Mouse (Mus musculus) lung, embryonic 14.5 days (tissue): ENCODE results near the gene Fryl. TPM values are rescaled to one million over a fixed set of nuclear protein-coding genes. Genes with fewer than 3 reads are reported as not detected.
A peak's percentile ranks its signal among the peaks of the same experiment; 100 is the strongest.

Experiments
- ATAC-seq: fragments of 200-750 bp; cut with Nextera tagmentation; 2 replicates; pipeline ENCODE4 v1.8.0; 2017; ENCODE audit warnings: mild to moderate bottlenecking, moderate TSS enrichment, moderate library complexity; ENCODE audit not compliant: insufficient read depth
- DNase-seq: peaks from one replicate; pipeline ENCODE4 v3.0.0-alpha.2; 2015
- H3K27ac ChIP-seq: fragments of 300-500 bp; sonication (generic); 2 replicates; pipeline ENCODE4 v1.5.1; 2014; ENCODE audit warnings: low read depth, mild to moderate bottlenecking, moderate library complexity
- H3K27me3 ChIP-seq: fragments of 300-500 bp; sonication (generic); 2 replicates; pipeline ENCODE4 v1.6.1; 2014; ENCODE audit warnings: low read length, control low read depth; ENCODE audit not compliant: insufficient read depth
- H3K36me3 ChIP-seq: fragments of 300-500 bp; sonication (generic); 2 replicates; pipeline ENCODE4 v1.6.1; 2014; ENCODE audit warnings: control low read depth; ENCODE audit not compliant: insufficient read depth
- H3K4me1 ChIP-seq: fragments of 300-500 bp; sonication (generic); 2 replicates; pipeline ENCODE4 v1.6.1; 2014; ENCODE audit warnings: antibody characterized with exemption, control low read depth; ENCODE audit not compliant: insufficient read depth
- H3K4me2 ChIP-seq: fragments of 300-500 bp; sonication (generic); 2 replicates; pipeline ENCODE4 v1.6.1; 2014; ENCODE audit warnings: mild to moderate bottlenecking
- H3K4me3 ChIP-seq: fragments of 300-500 bp; sonication (generic); 2 replicates; pipeline ENCODE4 v1.5.1; 2014; ENCODE audit warnings: low read depth, low read length
- H3K9ac ChIP-seq: fragments of 300-500 bp; sonication (generic); 2 replicates; pipeline ENCODE4 v1.6.1; 2014
- H3K9me3 ChIP-seq: fragments of 300-500 bp; sonication (generic); 2 replicates; pipeline ENCODE4 v1.6.1; 2016; ENCODE audit warnings: low read depth, low read length, control low read depth
- CTCF ChIP-seq: IDR thresholded peaks from 2 replicates; pipeline ENCODE4 v1.5.1; 2016; ENCODE audit warnings: antibody characterized with exemption, low read depth
- WGBS: fragments of 180-500 bp; shearing (Covaris S2); extraction: QIAGEN DNeasy Blood & Tissue Kit; methylation state at CpG from one replicate; pipeline ENCODE4 v1.1.7; 2014; 5-methylcytosine and 5-hydroxymethylcytosine counted together
- polyA plus RNA-seq: library from polyadenylated mRNA; unstranded; fragments of >200 nt; fragmentation: Nextera tagmentation; extraction: Ambion mirVana; gene quantifications from 2 replicates; pipeline ENCODE4 v1.2.1, GENCODE M21; 2014

Fryl gene
- polyA plus RNA-seq, 1 experiment from 2014 or later, result 22.6 TPM

DNA sequence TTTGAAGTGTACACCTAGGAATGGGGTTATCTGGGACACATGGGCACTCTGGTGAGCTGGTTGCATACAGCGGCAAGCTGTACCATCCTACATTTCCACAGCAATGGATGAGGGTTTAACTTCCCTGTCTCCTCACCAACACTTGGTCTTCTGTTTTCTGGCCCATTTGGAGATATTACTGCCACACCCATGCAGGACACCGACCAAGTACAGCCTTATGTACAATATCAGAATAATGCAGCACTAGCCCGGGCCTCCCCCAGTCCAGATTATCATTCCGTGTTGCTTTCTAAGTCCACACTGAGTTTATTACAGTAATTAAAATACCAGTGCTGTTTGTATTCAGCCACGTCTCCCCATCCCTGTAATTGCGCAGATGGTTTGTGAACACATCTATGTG is 10.0 kb downstream of the Fryl start:
- no peaks in the 10 kb centered on the region for H3K4me1 ChIP-seq
- H3K9me3 ChIP-seq, result no peaks in the 10 kb centered on the region
- ATAC-seq (no peak), DNase-seq (no peak)
- no peaks in the 10 kb centered on the region for H3K27me3 ChIP-seq
- no peak overlapping the region for H3K9ac ChIP-seq
- H3K27ac ChIP-seq, result no peak overlapping the region
- H3K36me3 ChIP-seq, result 0 out of 2 replicates have a peak, but pooled peaks cover 3% of the 10 kb centered on the region
- no peak overlapping the region for H3K4me2 ChIP-seq
- 86% methylated on average over 6 of the region's 6 CpGs for WGBS
- no peak overlapping the region for H3K4me3 ChIP-seq
- TF ChIP-seq CTCF, result no peak

DNA sequence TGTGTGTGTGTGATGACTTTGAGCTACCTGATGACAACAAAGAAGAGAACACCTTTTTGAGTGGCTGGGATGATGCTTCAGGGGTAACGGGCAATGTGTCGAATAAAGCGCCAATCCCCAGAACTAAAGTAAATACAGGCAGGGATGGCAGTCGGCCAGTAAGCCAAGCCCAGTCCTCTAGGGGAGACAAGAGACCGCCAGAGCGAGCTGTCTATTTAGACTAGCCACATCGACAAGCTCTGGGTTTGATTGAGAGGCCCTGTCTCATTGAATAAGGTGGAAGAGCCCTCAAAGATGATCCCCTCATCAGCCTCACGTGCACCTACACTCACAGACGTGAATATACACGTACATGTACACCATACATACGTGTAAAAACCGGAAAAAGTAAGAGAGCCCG is 12.0 kb downstream of the Fryl start:
- ATAC-seq, result peak; percentile 38; the same call in 1 of the 2 replicates
- peak; percentile 83 for DNase-seq

DNA sequence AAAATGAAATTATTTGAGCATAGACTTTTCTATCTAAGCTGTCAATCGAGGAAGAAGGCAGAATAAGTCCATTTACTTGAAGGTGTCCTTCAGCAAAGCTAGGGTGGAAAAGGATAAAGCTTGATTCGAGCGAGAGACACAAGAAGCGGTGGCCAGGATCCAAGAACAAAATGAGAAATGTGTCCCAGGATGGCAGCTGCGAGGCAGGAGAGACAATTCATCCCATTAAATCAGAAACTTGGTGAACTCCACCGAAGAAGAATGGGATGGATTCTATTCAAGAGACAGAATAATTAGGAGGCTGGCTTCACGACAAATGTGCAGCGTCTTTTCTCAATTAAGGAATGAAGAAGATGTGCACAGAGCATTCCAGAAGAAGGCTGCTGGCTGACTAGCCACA is 14.5 kb downstream of the Fryl start:
- no peak overlapping the region for H3K4me3 ChIP-seq

More for the DNA sequence above, 12.0 kb downstream of the Fryl start:
- TF ChIP-seq CTCF, result no peak
- H3K36me3 ChIP-seq, result 0 out of 2 replicates have a peak, but pooled peaks cover 3% of the 10 kb centered on the region
- no peak overlapping the region for H3K27ac ChIP-seq
- H3K27me3 ChIP-seq, result no peaks in the 10 kb centered on the region
- no peaks in the 10 kb centered on the region for H3K4me1 ChIP-seq
- no peaks in the 10 kb centered on the region for H3K9me3 ChIP-seq
- no peak overlapping the region for H3K9ac ChIP-seq
- 51% methylated on average over 13 of the region's 13 CpGs for WGBS
- H3K4me3 ChIP-seq, result no peak overlapping the region
- H3K4me2 ChIP-seq, result 0 out of 2 replicates have a peak overlapping the region, but pooled peaks have one; percentile 15

DNA sequence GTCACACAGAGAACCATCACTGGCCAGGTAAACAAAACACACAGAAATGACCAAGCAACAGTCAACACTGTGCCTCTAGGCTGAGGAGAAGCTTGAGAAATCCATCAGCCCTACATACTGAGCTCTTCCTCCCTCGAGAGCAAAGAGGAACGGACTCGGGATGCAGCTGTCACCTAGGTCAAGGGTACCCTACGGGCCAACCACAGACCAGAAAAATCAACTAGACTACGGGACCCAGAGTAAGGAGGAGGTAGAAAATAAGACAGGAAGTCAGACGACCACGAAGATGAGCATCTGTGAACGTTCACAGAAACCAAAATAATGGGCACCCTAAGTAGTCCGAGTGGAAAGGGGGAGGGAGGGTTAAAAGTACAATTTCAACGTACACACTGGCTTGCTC is 15.1 kb downstream of the Fryl start:
- Histone ChIP-seq H3K9ac (no peak overlapping the region), H3K4me1 (no peaks in the 10 kb centered on the region), H3K9me3 (no peaks in the 10 kb centered on the region), H3K4me3 (no peak overlapping the region), H3K27me3 (no peaks in the 10 kb centered on the region), H3K36me3 (no peaks in the 10 kb centered on the region), H3K27ac (no peak overlapping the region), H3K4me2 (no peak overlapping the region)
- WGBS, result 71% methylated on average over 10 of the region's 10 CpGs
- no peak for TF ChIP-seq CTCF
- ATAC-seq (no peak), DNase-seq (no peak)

More for the DNA sequence above, 14.5 kb downstream of the Fryl start:
- Histone ChIP-seq H3K27ac (no peak overlapping the region), H3K9me3 (no peaks in the 10 kb centered on the region), H3K4me1 (no peaks in the 10 kb centered on the region), H3K9ac (no peak overlapping the region), H3K36me3 (no peaks in the 10 kb centered on the region), H3K27me3 (no peaks in the 10 kb centered on the region), H3K4me2 (no peak overlapping the region)
- ATAC-seq (no peak), DNase-seq (no peak)
- no peak for TF ChIP-seq CTCF
- 69% methylated on average over 8 of the region's 8 CpGs for WGBS

DNA sequence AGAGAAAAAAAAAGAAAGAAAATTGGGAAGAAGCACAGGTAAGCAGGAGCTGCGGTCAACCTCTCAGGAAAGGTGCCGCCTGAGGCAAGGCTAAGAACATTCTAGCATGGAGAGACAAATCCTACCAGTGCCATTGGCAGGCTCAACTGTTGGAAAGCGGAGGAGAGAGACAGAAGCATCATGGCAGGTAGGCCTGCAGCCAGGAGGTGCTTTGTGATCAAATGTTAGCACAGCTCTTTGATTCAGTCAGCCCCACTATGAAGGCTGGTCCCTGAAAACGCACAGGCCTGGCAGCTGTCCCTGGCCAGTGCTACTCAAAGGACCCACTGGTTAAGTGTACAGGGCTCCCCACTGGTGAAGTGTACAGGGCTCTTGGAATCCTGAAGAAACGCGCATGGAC is 16.0 kb downstream of the Fryl start:
- Histone ChIP-seq H3K4me2 (no peak overlapping the region), H3K9ac (no peak overlapping the region), H3K4me1 (no peaks in the 10 kb centered on the region), H3K27ac (no peak overlapping the region), H3K27me3 (no peaks in the 10 kb centered on the region), H3K9me3 (no peaks in the 10 kb centered on the region), H3K4me3 (no peak overlapping the region), H3K36me3 (no peaks in the 10 kb centered on the region)
- DNase-seq, result no peak
- WGBS, result 91% methylated on average over 6 of the region's 6 CpGs
- no peak for TF ChIP-seq CTCF
- no peak for ATAC-seq

DNA sequence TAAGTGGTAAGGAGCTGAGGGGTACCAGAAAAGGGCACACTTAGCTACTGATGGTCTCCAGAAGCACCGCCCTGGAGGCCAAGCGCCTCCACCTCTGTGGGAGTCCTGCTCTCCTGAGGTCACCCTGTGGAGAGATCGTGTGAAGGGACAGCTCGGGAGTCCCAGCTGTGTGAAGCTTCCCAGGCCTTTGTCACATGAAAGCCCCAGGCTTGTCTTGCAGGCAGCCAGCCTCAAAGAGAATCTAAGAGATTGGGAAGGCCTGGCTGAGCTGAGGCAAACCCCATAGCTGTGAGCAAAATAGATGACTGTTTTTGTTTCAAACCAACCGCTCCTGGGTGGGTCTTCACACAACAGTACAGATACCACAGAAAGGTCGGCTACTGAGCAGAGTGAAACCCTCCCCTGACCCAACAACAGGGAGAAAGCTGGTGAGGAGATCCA is 19.5 kb downstream of the Fryl start:
- TF ChIP-seq CTCF, result no peak
- no peaks in the 10 kb centered on the region for H3K36me3 ChIP-seq
- H3K4me3 ChIP-seq, result no peak overlapping the region
- H3K9ac ChIP-seq, result no peak overlapping the region
- no peaks in the 10 kb centered on the region for H3K9me3 ChIP-seq
- H3K4me2 ChIP-seq, result no peak overlapping the region
- H3K4me1 ChIP-seq, result peaks cover 12% of the 10 kb centered on the region
- no peak for DNase-seq
- H3K27me3 ChIP-seq, result no peaks in the 10 kb centered on the region
- no peak overlapping the region for H3K27ac ChIP-seq
- 42% methylated on average over 6 of the region's 6 CpGs for WGBS
- no peak for ATAC-seq

DNA sequence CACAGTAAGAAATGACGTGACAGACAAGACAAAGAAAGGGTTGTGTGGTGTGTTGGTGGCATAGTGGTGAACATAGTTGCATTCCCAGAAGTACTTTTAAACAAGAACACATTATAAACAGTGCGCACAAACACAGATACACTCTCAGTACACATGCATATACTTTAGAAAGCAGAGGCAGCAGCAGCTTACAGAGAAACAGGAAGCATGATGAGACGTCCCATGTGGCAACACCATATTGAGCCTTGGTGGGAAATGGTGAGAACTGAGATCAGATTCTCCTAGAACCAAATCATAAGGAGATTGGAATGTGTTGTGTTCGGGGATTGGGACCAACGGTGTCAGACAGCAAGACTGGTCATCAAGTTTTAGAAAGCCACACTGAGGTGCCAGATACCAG is 21.2 kb downstream of the Fryl start:
- no peak overlapping the region for H3K9ac ChIP-seq
- H3K36me3 ChIP-seq, result no peaks in the 10 kb centered on the region
- peaks cover 12% of the 10 kb centered on the region for H3K4me1 ChIP-seq
- no peak overlapping the region for H3K4me3 ChIP-seq
- H3K4me2 ChIP-seq, result no peak overlapping the region
- no peak for DNase-seq
- no peak for ATAC-seq
- no peaks in the 10 kb centered on the region for H3K9me3 ChIP-seq
- TF ChIP-seq CTCF, result no peak
- WGBS, result 77% methylated on average over 5 of the region's 5 CpGs
- no peak overlapping the region for H3K27ac ChIP-seq
- H3K27me3 ChIP-seq, result no peaks in the 10 kb centered on the region
